Mouse (Mus musculus) C2C12 (cell line): Measurements from ENCODE around the gene Nucks1. TPM values are rescaled to one million over a fixed set of nuclear protein-coding genes. Genes with fewer than 3 reads are reported as not detected.

Source experiments
- H3K27me3 ChIP-seq: one replicate; pipeline ENCODE4 v1.6.1; 2011; ENCODE audit not compliant: control insufficient read depth, insufficient read depth, insufficient read length
- H3K36me3 ChIP-seq: one replicate; pipeline ENCODE4 v1.6.1; 2011; ENCODE audit not compliant: control insufficient read depth, insufficient read depth
- H3K4me3 ChIP-seq: one replicate; pipeline ENCODE4 v1.5.1; 2011; ENCODE audit warnings: mild to moderate bottlenecking, control low read depth; ENCODE audit not compliant: poor library complexity, insufficient read depth, severe bottlenecking
- H3K79me2 ChIP-seq: one replicate; pipeline ENCODE4 v1.6.1; 2011; ENCODE audit not compliant: control insufficient read depth, insufficient read depth
- H3K79me3 ChIP-seq: one replicate; pipeline ENCODE4 v1.6.1; 2011; ENCODE audit warnings: low read depth, control low read depth
- H3ac ChIP-seq: one replicate; pipeline ENCODE3; 2011; ENCODE audit warnings: low read depth; ENCODE audit not compliant: control insufficient read depth, insufficient read length
- CEBPB ChIP-seq: IDR thresholded peaks from one replicate; pipeline ENCODE4 v1.6.1; 2011; ENCODE audit warnings: low read depth, mild to moderate bottlenecking, control low read depth, moderate library complexity
- CTCF ChIP-seq: IDR thresholded peaks from one replicate; pipeline ENCODE4 v1.5.1; 2011; ENCODE audit not compliant: control insufficient read depth, insufficient read depth, insufficient read length
- FOSL1 ChIP-seq: IDR thresholded peaks from one replicate; pipeline ENCODE4 v1.8.0; 2011; ENCODE audit warnings: mild to moderate bottlenecking, low read length; ENCODE audit not compliant: poor library complexity, insufficient read depth, severe bottlenecking
- MAX ChIP-seq: IDR thresholded peaks from one replicate; pipeline ENCODE4 v1.6.1; 2011; ENCODE audit warnings: mild to moderate bottlenecking, control low read depth
- MYOD1 ChIP-seq: IDR thresholded peaks from one replicate; pipeline ENCODE4 v1.6.1; 2011; ENCODE audit warnings: low read depth; ENCODE audit not compliant: control insufficient read depth, insufficient read length
- MYOG ChIP-seq: IDR thresholded peaks from one replicate; pipeline ENCODE4 v1.6.1; 2011; ENCODE audit not compliant: control insufficient read depth, insufficient read length; ENCODE audit errors: extremely low read depth
- USF1 ChIP-seq: IDR thresholded peaks from one replicate; pipeline ENCODE4 v1.6.1; 2011; ENCODE audit warnings: low read depth, mild to moderate bottlenecking, control low read depth, moderate library complexity
- polyA plus RNA-seq: library from polyadenylated mRNA; unstranded; fragments of >200 nt; fragmentation: generic; extraction: Trizol; gene quantifications from one replicate; pipeline ENCODE4 v1.2.1, GENCODE M21; 2012; ENCODE audit warnings: missing spikeins

The Nucks1 gene
- polyA plus RNA-seq, 1 experiment, result 36.2 TPM

- Histone ChIP-seq H3K36me3 (no peaks in the 10 kb centered on the region), H3ac (no peak overlapping the region), H3K27me3 (peaks cover 52% of the 10 kb centered on the region), H3K79me3 (no peaks in the 10 kb centered on the region), H3K79me2 (no peaks in the 10 kb centered on the region), H3K4me3 (no peak overlapping the region)
- no peak for TF ChIP-seq USF1
- no peak for TF ChIP-seq MYOD1
- TF ChIP-seq FOSL1, result no peak
- TF ChIP-seq MYOG, result no peak
- TF ChIP-seq CTCF, result no peak
- no peak for TF ChIP-seq MAX
- no peak for TF ChIP-seq CEBPB
These were observed 60.6 kb downstream of the Nucks1 start for GRCm38 (mm10) chr1:131970661-131971520.

- no peaks in the 10 kb centered on the region for H3K79me2 ChIP-seq
- H3K27me3 ChIP-seq, result peaks cover 54% of the 10 kb centered on the region
- H3K36me3 ChIP-seq, result no peaks in the 10 kb centered on the region
- TF ChIP-seq MYOG, result no peak
- TF ChIP-seq USF1, result no peak
- no peak for TF ChIP-seq MYOD1
- no peak for TF ChIP-seq CTCF
- no peak for TF ChIP-seq CEBPB
- TF ChIP-seq FOSL1, result no peak
- no peak for TF ChIP-seq MAX
- H3K4me3 ChIP-seq, result no peak overlapping the region
- no peaks in the 10 kb centered on the region for H3K79me3 ChIP-seq
- no peak overlapping the region for H3ac ChIP-seq
These were observed 61.6 kb downstream of the Nucks1 start for GRCm38 (mm10) chr1:131971771-131972497.

- no peak overlapping the region for H3ac ChIP-seq
- no peak overlapping the region for H3K4me3 ChIP-seq
- TF ChIP-seq FOSL1, result no peak
- no peak for TF ChIP-seq CEBPB
- TF ChIP-seq MAX, result no peak
- no peak for TF ChIP-seq USF1
- no peak for TF ChIP-seq MYOG
- TF ChIP-seq CTCF, result no peak
- TF ChIP-seq MYOD1, result no peak
- no peaks in the 10 kb centered on the region for H3K36me3 ChIP-seq
- H3K79me3 ChIP-seq, result no peaks in the 10 kb centered on the region
- no peaks in the 10 kb centered on the region for H3K79me2 ChIP-seq
- peaks cover 59% of the 10 kb centered on the region for H3K27me3 ChIP-seq
These were observed 62.4 kb downstream of the Nucks1 start for GRCm38 (mm10) chr1:131972498-131973334.

GRCm38 (mm10) chr1:131973991-131974390 is 63.7 kb downstream of the Nucks1 start:
- TF ChIP-seq USF1 (no peak), FOSL1 (no peak), MYOD1 (no peak), MYOG (no peak), MAX (no peak), CEBPB (no peak)
- Histone ChIP-seq H3K36me3 (no peaks in the 10 kb centered on the region), H3K79me2 (no peaks in the 10 kb centered on the region), H3K27me3 (peaks cover 51% of the 10 kb centered on the region), H3ac (no peak overlapping the region), H3K4me3 (no peak overlapping the region), H3K79me3 (no peaks in the 10 kb centered on the region)

- H3K36me3 ChIP-seq, result no peaks in the 10 kb centered on the region
- no peak overlapping the region for H3K4me3 ChIP-seq
- H3K79me2 ChIP-seq, result no peaks in the 10 kb centered on the region
- TF ChIP-seq CTCF (no peak), MYOG (no peak), MYOD1 (no peak)
- peaks cover 39% of the 10 kb centered on the region for H3K27me3 ChIP-seq
- H3K79me3 ChIP-seq, result no peaks in the 10 kb centered on the region
- H3ac ChIP-seq, result no peak overlapping the region
These were observed 66.6 kb downstream of the Nucks1 start for GRCm38 (mm10) chr1:131976886-131977285.
